Mouse (Mus musculus) forebrain, embryonic 12.5 days (tissue): ENCODE results near the gene Zg16. TPM values are rescaled to one million over a fixed set of nuclear protein-coding genes. Genes with fewer than 3 reads are reported as not detected.
"Not testable (repeated sequence)": the region's sequence is repeated elsewhere in the genome, so short reads cannot be mapped to it uniquely, and the experiment has no call there.

Experiments used
- ATAC-seq: fragments of 200-750 bp; cut with Nextera tagmentation; 2 replicates; pipeline ENCODE4 v1.8.0; 2017; ENCODE audit warnings: moderate TSS enrichment; ENCODE audit not compliant: low FRiP score
- H3K27ac ChIP-seq: fragments of 300-500 bp; sonication (generic); 2 replicates; pipeline ENCODE4 v1.5.1; 2016; ENCODE audit warnings: mild to moderate bottlenecking
- H3K27me3 ChIP-seq: fragments of 300-500 bp; sonication (generic); 2 replicates; pipeline ENCODE4 v1.6.1; 2016; ENCODE audit warnings: mild to moderate bottlenecking
- H3K36me3 ChIP-seq: fragments of 300-500 bp; sonication (generic); replicated peaks from 2 replicates; pipeline ENCODE4 v1.6.1; 2016; ENCODE audit warnings: mild to moderate bottlenecking
- H3K4me1 ChIP-seq: fragments of 300-500 bp; sonication (generic); 2 replicates; pipeline ENCODE4 v1.6.1; 2016
- H3K4me2 ChIP-seq: fragments of 300-500 bp; sonication (generic); 2 replicates; pipeline ENCODE4 v1.6.1; 2016; ENCODE audit warnings: mild to moderate bottlenecking, moderate library complexity
- H3K4me3 ChIP-seq: fragments of 300-500 bp; sonication (generic); replicated peaks from 2 replicates; pipeline ENCODE4 v1.5.1; 2016; ENCODE audit warnings: mild to moderate bottlenecking
- H3K9ac ChIP-seq: fragments of 300-500 bp; sonication (generic); 2 replicates; pipeline ENCODE4 v1.6.1; 2016; ENCODE audit warnings: mild to moderate bottlenecking
- H3K9me3 ChIP-seq: fragments of 300-500 bp; sonication (generic); 2 replicates; pipeline ENCODE4 v1.6.1; 2016
- WGBS: fragments of 180-500 bp; shearing (Covaris S2); methylation state at CpG from one replicate; pipeline ENCODE4 v1.1.7; 2016; 5-methylcytosine and 5-hydroxymethylcytosine counted together
- polyA plus RNA-seq: library from polyadenylated mRNA; unstranded; fragments of >200 nt; fragmentation: Nextera tagmentation; extraction: Ambion mirVana; gene quantifications from 2 replicates; pipeline ENCODE4 v1.2.1, GENCODE M21; 2016

Zg16 gene
- polyA plus RNA-seq, 1 experiment from 2014 or later = not detected

DNA sequence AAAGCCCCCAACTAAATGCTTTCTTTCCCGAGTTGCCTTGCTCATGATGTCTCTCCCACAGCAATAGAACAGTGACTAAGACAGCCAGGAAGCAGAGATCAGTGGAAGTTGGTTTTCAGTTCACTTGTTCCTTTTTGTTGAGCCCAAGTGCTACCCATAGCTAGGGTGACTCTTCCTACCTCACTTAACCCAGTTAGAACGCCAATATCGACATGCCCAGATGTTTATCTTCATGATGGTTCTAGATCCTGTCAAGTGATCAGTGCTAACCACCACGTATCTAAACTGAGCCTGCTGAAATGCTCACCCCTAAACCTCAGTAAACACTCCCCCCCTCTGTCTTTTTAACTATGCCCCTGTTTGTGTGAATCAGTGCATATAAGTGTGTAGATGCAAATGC lies 12.4 kb upstream of the Zg16 start:
- no peaks in the 10 kb centered on the region for H3K9me3 ChIP-seq
- no peak for ATAC-seq
- WGBS = 87% methylated on average over 4 of the region's 4 CpGs
- no peak overlapping the region for H3K27ac ChIP-seq
- no peaks in the 10 kb centered on the region for H3K27me3 ChIP-seq
- H3K4me1 ChIP-seq = peaks cover 4% of the 10 kb centered on the region; the same call in 1 of the 2 replicates
- no peak overlapping the region for H3K4me2 ChIP-seq
- no peak overlapping the region for H3K4me3 ChIP-seq
- no peak overlapping the region for H3K9ac ChIP-seq
- H3K36me3 ChIP-seq = no peaks in the 10 kb centered on the region

DNA sequence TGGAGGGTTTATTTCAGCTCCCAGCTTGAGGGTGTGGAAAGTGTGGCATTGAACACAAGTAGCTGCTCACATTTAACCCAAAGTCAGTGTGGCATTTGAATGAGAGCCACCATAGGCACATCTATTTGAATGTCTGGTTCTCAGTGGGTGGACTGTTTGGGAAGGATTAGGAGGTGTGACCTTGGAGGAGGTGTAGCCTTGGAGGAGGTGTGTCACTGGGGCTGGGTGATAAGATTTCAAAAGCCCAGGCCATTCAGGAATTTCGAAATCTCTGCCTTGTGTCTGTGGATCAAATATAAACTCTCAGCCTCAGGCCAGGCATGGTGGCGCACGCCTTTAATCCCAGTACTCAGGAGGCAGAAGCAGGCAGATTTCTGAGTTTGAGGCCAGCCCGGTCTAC lies 11.8 kb upstream of the Zg16 start:
- no peak overlapping the region for H3K9ac ChIP-seq
- no peak overlapping the region for H3K4me2 ChIP-seq
- H3K27me3 ChIP-seq = no peaks in the 10 kb centered on the region
- 88% methylated on average over 4 of the region's 4 CpGs for WGBS
- ATAC-seq = no peak
- H3K4me1 ChIP-seq = no peaks in the 10 kb centered on the region
- no peaks in the 10 kb centered on the region for H3K36me3 ChIP-seq
- H3K4me3 ChIP-seq = no peak overlapping the region
- H3K9me3 ChIP-seq = no peaks in the 10 kb centered on the region
- no peak overlapping the region for H3K27ac ChIP-seq

DNA sequence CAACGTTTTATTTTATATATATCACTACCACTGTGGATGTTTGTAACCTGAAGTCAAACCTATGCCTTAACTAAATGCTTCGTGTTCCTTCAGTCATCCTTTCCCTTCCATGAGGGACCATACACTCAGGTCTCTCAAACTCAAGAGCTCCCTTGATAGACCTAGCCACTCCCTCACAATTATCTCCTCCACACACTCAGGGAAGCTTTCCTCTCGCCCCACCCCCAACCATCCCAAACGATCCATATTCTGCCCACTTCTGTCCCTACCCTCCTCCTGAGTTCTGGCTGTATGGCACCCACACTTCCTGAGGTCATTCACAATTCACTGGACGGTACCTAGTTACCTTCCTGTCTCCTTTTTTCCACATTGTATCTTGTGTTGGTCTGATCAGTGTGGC lies 11.4 kb upstream of the Zg16 start:
- WGBS = 86% methylated on average over 5 of the region's 5 CpGs
- no peaks in the 10 kb centered on the region for H3K4me1 ChIP-seq

DNA sequence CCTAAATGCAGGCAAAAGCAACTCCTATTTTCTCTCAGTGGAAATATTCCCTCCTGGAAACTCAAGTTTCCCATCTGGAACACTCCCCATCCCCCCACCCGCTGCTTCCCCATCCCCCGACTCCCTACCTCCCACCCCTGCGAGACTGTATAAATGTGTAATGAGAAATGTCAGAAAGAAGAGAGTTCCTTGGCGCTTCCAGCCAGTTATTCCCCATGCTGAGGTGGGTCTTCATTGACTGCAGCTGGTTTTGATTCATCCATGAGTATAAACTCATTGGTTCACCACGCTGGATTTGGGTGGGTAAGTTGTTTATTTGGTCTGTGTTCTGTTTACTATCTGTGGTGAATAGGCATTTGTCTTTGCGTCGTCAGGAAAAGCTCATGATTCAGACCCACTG lies 9.3 kb upstream of the Zg16 start:
- ATAC-seq = no peak
- Histone ChIP-seq H3K4me1 (no peaks in the 10 kb centered on the region), H3K36me3 (no peaks in the 10 kb centered on the region), H3K9ac (no peak overlapping the region), H3K27ac (no peak overlapping the region), H3K9me3 (no peaks in the 10 kb centered on the region), H3K4me3 (no peak overlapping the region), H3K4me2 (no peak overlapping the region), H3K27me3 (no peaks in the 10 kb centered on the region)
- WGBS = 78% methylated on average over 7 of the region's 7 CpGs

More for the DNA sequence above, 11.4 kb upstream of the Zg16 start:
- no peaks in the 10 kb centered on the region for H3K27me3 ChIP-seq
- no peaks in the 10 kb centered on the region for H3K9me3 ChIP-seq
- H3K4me2 ChIP-seq = no peak overlapping the region
- no peaks in the 10 kb centered on the region for H3K36me3 ChIP-seq
- no peak for ATAC-seq
- no peak overlapping the region for H3K4me3 ChIP-seq
- H3K9ac ChIP-seq = no peak overlapping the region
- H3K27ac ChIP-seq = no peak overlapping the region

DNA sequence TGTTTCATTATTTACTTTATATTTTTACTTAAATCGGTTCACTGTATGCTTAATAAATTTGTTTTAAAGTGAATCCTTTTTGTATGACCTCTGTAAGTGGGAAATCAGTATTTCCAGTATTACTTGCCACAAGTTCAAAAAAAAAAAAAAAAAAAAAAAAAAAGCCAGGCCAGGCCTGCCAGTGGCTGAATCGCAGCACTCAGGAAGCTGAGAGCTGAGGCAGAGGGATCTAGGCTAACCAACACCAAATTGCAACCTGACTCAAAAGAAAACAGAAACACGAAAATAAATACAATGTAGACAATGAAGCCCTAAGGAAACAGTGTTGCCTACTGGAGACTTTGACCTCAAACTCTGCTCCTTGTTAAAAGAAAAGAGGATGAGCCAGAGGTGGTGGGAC lies 6.8 kb upstream of the Zg16 start:
- no peak for ATAC-seq
- H3K36me3 ChIP-seq = no peaks in the 10 kb centered on the region
- H3K4me1 ChIP-seq = peaks cover 7% of the 10 kb centered on the region
- H3K4me3 ChIP-seq = no peak overlapping the region
- no peak overlapping the region for H3K9ac ChIP-seq
- WGBS = 82% methylated on average over 3 of the region's 3 CpGs
- H3K9me3 ChIP-seq = no peaks in the 10 kb centered on the region
- H3K27ac ChIP-seq = no peak overlapping the region
- H3K27me3 ChIP-seq = no peaks in the 10 kb centered on the region
- H3K4me2 ChIP-seq = no peak overlapping the region

DNA sequence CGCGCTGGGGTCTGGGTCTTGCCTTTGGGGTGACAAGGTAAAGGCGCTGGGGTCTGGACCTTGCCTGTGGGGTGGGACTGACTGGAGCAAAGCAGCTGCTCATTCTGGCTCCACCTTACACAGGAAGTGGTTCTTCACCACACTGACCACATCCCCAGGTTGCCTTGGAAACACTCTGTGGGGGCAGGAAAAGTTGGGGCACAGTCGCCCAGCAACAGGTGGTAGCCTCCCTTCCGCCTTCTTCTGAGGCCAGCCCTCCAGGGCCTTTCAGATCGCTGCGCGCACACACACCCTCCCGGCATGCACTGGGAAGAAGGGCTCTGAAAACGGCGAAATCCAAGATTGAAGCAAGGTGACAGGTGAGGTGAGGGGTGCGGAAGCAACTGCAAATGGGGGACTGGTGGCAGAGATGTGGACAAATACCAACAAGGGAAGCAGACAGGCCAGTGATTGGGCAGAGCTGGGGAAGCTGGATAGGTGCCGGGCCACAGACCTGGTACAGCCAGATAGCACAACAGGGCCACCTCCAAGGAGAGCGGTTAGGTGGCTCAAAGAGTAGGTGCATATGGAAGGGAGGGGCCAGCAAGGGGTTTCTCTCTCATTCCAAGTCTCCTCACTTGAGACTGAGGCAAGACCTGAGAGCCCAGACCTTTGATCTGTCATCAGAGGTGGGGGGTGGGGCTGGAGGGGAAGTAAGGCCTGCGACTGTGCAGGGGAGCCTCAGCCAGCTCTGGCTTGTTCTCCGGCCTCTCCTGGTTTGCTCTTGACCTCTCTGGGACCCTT lies 4.2 kb upstream of the Zg16 start, which contains the start of gene AI467606:
AI467606 (plus strand) TSS at position 246 of the 783 bp plus-strand sequence.
- Histone ChIP-seq H3K4me3 (no peak within 1 kb of the TSS), H3K4me1 (peaks cover 9% of the 10 kb centered on the region), H3K36me3 (no peaks in the 10 kb centered on the region), H3K4me2 (no peak within 1 kb of the TSS), H3K27me3 (no peaks in the 10 kb centered on the region), H3K9ac (no peak within 1 kb of the TSS), H3K9me3 (no peaks in the 10 kb centered on the region), H3K27ac (no peak within 1 kb of the TSS)
- no peak for ATAC-seq
- 74% methylated on average over 16 of the region's 16 CpGs for WGBS

DNA sequence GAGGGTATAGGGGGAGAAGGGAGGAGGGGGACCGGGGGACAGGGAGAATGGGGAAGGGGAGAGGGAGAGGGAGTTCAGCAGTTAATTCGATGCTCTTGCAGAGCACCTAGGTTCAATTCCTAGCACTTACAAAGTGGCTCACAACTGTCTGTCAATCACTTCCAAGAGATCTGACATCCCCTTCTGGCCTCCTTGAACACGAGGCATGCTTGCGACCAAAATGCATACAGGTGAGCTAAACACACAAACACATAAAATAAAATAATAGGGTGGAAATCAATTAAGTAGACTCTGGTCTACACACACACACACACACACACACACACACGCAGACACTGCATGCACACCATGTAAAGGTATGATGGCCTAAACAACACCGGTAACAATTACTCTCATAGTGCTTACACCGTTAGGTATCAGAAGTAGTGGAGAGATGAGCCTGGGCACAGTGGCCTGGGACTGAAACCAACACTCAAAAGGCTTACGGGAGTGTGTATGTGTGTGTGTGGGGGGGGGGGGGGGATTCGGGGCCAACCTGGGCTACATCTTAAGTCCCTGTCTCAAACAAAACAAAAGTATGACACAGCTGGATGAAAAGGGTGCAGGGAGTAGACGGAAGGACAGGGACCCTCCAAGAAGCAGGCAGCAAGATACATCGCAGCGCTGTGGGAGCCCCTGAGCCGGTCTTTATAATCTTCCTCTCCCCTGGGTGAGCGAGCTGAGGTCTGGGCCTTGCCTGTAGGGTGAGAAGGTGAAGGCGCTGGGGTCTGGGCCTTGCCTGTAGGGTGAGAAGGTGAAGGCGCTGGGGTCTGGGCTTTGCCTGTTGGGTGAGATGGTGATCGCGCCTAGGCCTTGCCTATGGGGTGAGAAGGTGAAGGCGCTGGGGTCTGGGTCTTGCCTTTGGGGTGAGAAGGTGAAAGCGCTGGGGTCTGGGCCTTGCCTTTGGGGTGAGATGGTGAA lies 3.3 kb upstream of the Zg16 start:
- peaks cover 9% of the 10 kb centered on the region for H3K4me1 ChIP-seq
- no peak overlapping the region for H3K4me3 ChIP-seq
- no peak overlapping the region for H3K27ac ChIP-seq
- no peak for ATAC-seq
- 84% methylated on average over 20 of the region's 20 CpGs for WGBS
- no peak overlapping the region for H3K9ac ChIP-seq
- H3K27me3 ChIP-seq = no peaks in the 10 kb centered on the region
- H3K9me3 ChIP-seq = no peaks in the 10 kb centered on the region
- no peaks in the 10 kb centered on the region for H3K36me3 ChIP-seq
- no peak overlapping the region for H3K4me2 ChIP-seq

DNA sequence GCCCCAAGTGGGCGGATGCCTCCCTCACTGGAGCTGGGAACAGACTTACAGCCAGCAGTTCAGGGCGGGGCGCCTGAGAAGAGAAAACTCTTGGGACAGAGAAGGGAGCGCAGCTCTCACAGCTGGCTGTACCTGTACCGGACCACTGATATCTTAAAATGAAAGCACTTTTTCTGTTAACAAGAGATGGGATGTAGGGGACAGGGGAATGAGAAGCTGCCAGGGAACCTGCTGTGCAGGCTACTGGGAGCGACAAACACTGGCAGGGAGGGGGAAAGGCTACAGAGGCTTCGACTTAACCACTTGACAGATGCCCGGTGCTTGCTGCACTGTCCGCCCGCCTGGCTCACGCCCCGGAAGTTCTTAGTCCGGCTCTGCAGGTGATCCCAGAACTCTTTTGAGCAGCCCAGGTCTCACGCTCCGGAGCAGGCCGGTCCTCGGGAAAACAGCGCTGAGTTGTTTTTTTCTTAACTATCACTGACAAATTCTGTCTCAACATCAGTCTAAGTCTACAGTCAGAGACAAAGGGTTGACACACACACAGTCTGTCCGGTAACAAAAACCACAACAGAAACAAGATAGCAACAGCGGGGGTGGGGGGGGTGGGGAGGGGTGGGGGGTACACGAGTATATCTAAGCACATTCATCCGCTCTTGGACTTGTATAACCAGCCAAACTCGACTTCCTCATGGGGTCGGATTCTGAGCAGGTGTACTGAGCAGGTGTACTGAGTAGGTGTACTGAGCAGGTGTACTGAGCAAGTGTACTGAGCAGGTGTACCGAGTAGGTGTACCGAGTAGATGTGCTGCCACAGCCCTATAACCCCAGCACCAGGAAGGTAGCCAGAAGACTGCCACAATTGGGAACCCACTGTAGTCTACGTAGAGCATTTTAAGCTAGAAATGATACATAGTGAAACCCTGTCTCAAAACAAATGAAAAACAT lies 2.0 kb upstream of the Zg16 start:
- no peak for ATAC-seq
- Histone ChIP-seq H3K4me3 (0 out of 2 replicates have a peak overlapping the region, but pooled peaks have one; percentile 6), H3K4me1 (peaks cover 9% of the 10 kb centered on the region), H3K4me2 (peak overlapping the region; percentile 41), H3K9me3 (no peaks in the 10 kb centered on the region), H3K9ac (0 out of 2 replicates have a peak overlapping the region, but pooled peaks have one; percentile 39), H3K27me3 (no peaks in the 10 kb centered on the region), H3K27ac (no peak overlapping the region), H3K36me3 (no peaks in the 10 kb centered on the region)
- WGBS = 24% methylated on average over 27 of the region's 27 CpGs

DNA sequence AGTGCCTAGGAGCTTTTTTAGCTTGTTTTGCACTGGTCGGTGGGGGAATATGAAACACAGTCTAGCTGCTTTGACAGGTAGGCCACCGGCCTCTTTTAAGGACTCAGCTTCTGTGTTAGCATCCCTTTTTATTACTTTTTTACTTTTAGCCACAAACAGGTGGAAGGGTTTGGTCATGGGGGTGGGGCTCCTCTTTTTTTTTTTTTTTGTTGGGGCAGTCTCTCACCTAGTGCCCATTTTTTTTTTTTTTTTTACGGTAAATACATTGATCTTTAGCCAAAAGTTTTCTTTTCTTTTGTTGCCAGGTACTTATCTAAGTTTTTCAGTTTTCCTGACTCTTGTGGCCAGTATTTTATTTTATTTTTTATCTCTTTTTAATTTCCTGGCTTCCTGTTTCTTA lies 955 bp upstream of the Zg16 start:
- Histone ChIP-seq H3K27me3 (no peaks in the 10 kb centered on the region), H3K9ac (no peak overlapping the region), H3K4me1 (peaks cover 9% of the 10 kb centered on the region), H3K4me2 (no peak overlapping the region), H3K4me3 (no peak overlapping the region), H3K9me3 (no peaks in the 10 kb centered on the region), H3K36me3 (no peaks in the 10 kb centered on the region), H3K27ac (no peak overlapping the region)
- 89% methylated on average over 3 of the region's 3 CpGs for WGBS
- ATAC-seq = no peak

DNA sequence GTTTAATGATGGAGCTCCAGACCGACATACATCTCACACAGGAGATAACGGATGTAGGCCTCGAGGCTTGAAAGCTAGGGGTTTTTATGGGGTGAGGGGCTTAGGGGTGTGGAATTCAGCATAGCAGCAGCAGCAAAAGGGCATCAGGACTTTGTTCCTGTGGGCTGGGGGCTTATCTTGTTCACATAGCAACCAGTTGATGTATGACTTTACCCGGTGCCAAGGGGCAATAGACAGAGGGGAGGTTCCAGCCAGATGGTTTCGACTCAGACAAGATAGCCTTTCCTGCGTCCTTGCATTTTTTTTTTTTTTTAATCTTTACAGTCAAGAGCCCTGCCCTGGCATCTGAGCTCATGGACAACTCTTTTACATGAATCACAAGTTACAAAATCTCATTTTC lies 1.4 kb downstream of the Zg16 start:
- not testable (repeated sequence) for H3K9me3 ChIP-seq, H3K27ac ChIP-seq, H3K9ac ChIP-seq, H3K4me3 ChIP-seq, H3K27me3 ChIP-seq, H3K36me3 ChIP-seq, ATAC-seq, H3K4me2 ChIP-seq, H3K4me1 ChIP-seq
- WGBS = 87% methylated on average over 6 of the region's 6 CpGs

DNA sequence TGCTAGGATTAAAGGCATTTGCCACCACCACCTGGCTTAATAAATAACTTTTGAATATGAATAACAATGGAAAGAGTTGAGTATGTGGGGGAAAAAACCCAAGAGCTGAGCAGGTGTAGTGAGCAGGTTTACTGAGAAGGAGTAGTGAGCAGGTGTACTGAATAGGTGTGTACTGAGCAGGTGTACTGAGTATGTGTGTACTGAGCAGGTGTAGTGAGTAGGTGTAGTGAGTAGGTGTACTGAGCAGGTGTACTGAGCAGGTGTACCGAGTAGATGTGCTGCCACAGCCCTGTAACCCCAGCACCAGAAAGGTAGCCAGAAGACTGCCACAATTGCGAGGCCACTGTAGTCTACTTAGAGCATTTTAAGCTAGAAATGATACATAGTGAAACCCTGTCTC lies 2.3 kb downstream of the Zg16 start:
- H3K9me3 ChIP-seq = no peaks in the 10 kb centered on the region
- H3K36me3 ChIP-seq = no peaks in the 10 kb centered on the region
- no peaks in the 10 kb centered on the region for H3K27me3 ChIP-seq
- no peak overlapping the region for H3K9ac ChIP-seq
- WGBS = 88% methylated on average over 2 of the region's 2 CpGs
- peaks cover 9% of the 10 kb centered on the region for H3K4me1 ChIP-seq
- no peak for ATAC-seq
- H3K27ac ChIP-seq = no peak overlapping the region
- H3K4me3 ChIP-seq = no peak overlapping the region
- H3K4me2 ChIP-seq = no peak overlapping the region

DNA sequence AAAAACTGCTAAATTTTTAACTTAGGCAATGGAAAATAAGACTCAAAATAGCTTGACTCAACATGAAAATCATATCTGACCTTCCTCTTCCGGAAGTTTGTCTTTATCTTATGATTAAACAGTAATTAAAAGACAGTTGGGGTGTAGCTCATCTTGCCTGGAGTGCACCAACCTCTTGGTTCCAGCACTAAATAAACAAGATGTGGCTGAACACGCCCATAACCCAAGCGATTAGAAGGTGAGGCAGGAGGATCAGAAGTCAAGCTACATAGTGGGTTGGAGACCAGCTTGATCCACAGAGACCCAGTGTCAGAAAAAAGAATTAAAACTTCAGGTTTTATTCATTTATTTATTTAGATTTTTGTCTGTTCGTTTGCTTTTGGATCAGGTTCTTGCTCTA lies 3.4 kb downstream of the Zg16 start:
- Histone ChIP-seq H3K4me1 (no peaks in the 10 kb centered on the region; the same call in 1 of the 2 replicates), H3K4me3 (no peak overlapping the region), H3K27ac (no peak overlapping the region), H3K36me3 (no peaks in the 10 kb centered on the region), H3K4me2 (no peak overlapping the region), H3K9me3 (no peaks in the 10 kb centered on the region), H3K27me3 (no peaks in the 10 kb centered on the region), H3K9ac (no peak overlapping the region)
- 90% methylated on average over 4 of the region's 4 CpGs for WGBS
- no peak for ATAC-seq
